Mouse (Mus musculus): ENCODE results near the gene Ptprm.

GRCm38 (mm10) chr17:66908921-66909320 is 445.3 kb downstream of the Ptprm start:
- TF ChIP-seq CTCF (IDR thresholded peaks at IDR 0.05; ENCODE audit: borderline replicate concordance, insufficient read depth, low read length) = no peak
- no peak for TF ChIP-seq POLR2A (IDR thresholded peaks at IDR 0.05; ENCODE audit: low read depth, low read length)

Measured in embryonic fibroblast, embryonic 13.5 days (primary cell).